Mouse (Mus musculus): ENCODE results near the gene Gal3st2c. TPM values are rescaled to one million over a fixed set of nuclear protein-coding genes. Genes with fewer than 3 reads are reported as not detected.
A peak's percentile ranks its signal among the peaks of the same experiment; 100 is the strongest.
"Not testable (repeated sequence)": the region's sequence is repeated elsewhere in the genome, so short reads cannot be mapped to it uniquely, and the experiment has no call there.

Gal3st2c gene
- polyA plus RNA-seq, 1 experiment: 0.08 TPM

DNA sequence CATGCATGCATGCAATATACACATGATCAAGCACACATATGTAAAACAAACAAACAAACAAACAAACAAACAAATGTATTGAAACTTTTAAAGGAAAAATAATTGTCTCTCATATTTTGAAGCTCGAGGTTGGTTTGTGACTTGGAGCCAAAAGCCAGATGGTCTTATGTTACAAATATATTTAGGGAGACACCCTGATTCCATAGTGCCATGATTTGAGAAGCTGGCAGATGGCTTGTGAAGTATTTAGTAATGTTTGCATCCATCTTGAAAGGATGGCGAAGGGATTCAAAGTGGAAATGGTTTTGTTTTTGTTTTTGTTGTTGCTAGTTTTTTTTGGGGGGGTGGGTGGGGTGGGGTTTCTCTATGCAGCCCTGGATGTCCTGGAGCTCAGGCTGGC is 10.7 kb downstream of the Gal3st2c start:
- H3K27ac ChIP-seq (ENCODE audit: insufficient read depth, low read depth, low read length): no peak overlapping the region
- H3K4me1 ChIP-seq (ENCODE audit: control insufficient read depth, insufficient read depth, low read length): no peaks in the 10 kb centered on the region
- no peak overlapping the region for H3K4me3 ChIP-seq (ENCODE audit: insufficient read depth, low read length)
- TF ChIP-seq CTCF (IDR thresholded peaks at IDR 0.05; ENCODE audit: low read depth, low read length) (no peak), POLR2A (IDR thresholded peaks at IDR 0.05; ENCODE audit: borderline replicate concordance, low read depth, low read length) (no peak)

- H3K4me1 ChIP-seq (ENCODE audit: control insufficient read depth, insufficient read depth, low read length); H3K27ac ChIP-seq (ENCODE audit: insufficient read depth, low read depth, low read length); H3K4me3 ChIP-seq (ENCODE audit: insufficient read depth, low read length): not testable (repeated sequence)
These were observed 15.7 kb downstream of the Gal3st2c start for GRCm38 (mm10) chr1:94005954-94006506.

GRCm38 (mm10) chr1:94008826-94009225 is 18.5 kb downstream of the Gal3st2c start:
- not testable (repeated sequence) for H3K4me1 ChIP-seq (ENCODE audit: control insufficient read depth, insufficient read depth, low read length); H3K27ac ChIP-seq (ENCODE audit: insufficient read depth, low read depth, low read length); H3K4me3 ChIP-seq (ENCODE audit: insufficient read depth, low read length)

DNA sequence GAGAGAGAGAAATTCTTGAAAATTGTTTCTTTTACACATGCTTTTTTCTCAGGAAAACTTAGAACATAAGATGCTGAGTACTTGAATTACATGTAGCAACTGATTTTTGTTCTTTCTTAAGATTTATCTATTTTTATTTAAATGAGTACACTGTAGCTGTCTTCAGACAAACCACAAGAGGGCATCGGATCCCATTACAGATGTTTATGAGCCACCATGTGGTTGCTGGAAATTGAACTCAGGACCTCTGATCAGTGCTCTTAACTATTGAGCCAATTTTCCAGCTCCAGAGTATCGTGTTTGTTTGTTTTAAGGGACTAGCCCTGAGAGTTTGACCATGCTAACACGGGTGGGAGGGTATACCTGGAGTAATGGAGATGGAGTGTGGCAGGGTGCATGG is 21.3 kb downstream of the Gal3st2c start:
- Histone ChIP-seq H3K27ac (ENCODE audit: insufficient read depth, low read depth, low read length) (no peak overlapping the region), H3K4me3 (ENCODE audit: insufficient read depth, low read length) (no peak overlapping the region), H3K4me1 (ENCODE audit: control insufficient read depth, insufficient read depth, low read length) (no peaks in the 10 kb centered on the region)
- TF ChIP-seq CTCF (IDR thresholded peaks at IDR 0.05; ENCODE audit: low read depth, low read length) (no peak), POLR2A (IDR thresholded peaks at IDR 0.05; ENCODE audit: borderline replicate concordance, low read depth, low read length) (no peak)

DNA sequence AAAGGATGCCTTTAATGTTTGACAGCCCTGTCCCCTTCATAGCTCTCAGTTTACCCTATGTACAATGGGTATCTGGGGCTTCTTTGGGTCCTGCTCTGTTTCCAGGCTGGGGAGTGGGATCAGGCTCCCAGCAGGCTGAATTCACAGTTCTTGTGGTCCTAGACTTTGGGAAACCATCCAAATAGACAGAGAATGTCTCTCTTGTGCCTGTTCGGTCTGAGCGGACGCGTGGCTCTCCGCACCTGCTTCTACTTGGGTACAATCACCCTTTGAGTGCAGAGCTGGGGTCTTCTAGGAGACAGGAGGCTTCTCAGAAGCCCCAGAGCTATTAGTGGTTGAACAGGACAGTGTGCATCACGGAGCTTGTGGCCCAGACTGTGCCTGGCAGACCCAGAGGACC is 29.8 kb downstream of the Gal3st2c start, which contains the start of gene Neu4:
Gene Neu4 (plus strand): TSS at position 301 of the 400 bp plus-strand sequence.
- Histone ChIP-seq H3K4me3 (ENCODE audit: insufficient read depth, low read length) (no peak within 1 kb of the TSS), H3K27ac (ENCODE audit: insufficient read depth, low read depth, low read length) (no peak within 1 kb of the TSS), H3K4me1 (ENCODE audit: control insufficient read depth, insufficient read depth, low read length) (no peaks in the 10 kb centered on the region)
- no peak for TF ChIP-seq CTCF (IDR thresholded peaks at IDR 0.05; ENCODE audit: low read depth, low read length)
- no peak for TF ChIP-seq POLR2A (IDR thresholded peaks at IDR 0.05; ENCODE audit: borderline replicate concordance, low read depth, low read length)

DNA sequence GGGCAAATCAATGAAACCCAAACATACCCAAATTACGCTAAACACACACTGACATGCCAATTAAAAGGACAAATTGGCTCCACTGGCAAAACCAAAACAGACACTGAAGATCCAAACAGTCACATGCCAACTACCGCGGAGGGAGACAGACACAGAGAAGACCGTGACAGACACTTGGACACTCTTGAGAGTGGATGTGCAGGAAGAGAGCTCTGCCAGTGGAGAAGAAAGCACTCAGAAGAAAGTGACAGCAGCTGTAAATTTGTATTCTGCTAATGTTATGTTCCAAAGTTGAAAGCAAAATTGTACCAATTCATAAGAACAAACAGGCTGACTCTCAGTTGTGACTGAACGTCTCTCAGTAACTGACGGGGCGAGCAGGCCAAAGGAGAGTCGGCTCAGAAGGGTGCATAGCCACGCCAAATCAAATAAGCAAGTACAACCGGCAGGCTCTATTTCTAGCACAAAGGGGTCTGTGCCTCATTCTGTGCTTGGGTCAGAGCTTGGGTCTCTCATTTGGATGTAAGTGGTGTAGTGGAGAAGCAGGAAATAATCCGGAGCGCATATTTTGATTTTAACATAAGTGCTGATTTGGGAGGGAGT is 37.3 kb downstream of the Gal3st2c start:
- TF ChIP-seq CTCF (IDR thresholded peaks at IDR 0.05; ENCODE audit: low read depth, low read length) (no peak), POLR2A (IDR thresholded peaks at IDR 0.05; ENCODE audit: borderline replicate concordance, low read depth, low read length) (no peak)
- no peak overlapping the region for H3K27ac ChIP-seq (ENCODE audit: insufficient read depth, low read depth, low read length)
- no peak overlapping the region for H3K4me3 ChIP-seq (ENCODE audit: insufficient read depth, low read length)
- no peaks in the 10 kb centered on the region for H3K4me1 ChIP-seq (ENCODE audit: control insufficient read depth, insufficient read depth, low read length)

DNA sequence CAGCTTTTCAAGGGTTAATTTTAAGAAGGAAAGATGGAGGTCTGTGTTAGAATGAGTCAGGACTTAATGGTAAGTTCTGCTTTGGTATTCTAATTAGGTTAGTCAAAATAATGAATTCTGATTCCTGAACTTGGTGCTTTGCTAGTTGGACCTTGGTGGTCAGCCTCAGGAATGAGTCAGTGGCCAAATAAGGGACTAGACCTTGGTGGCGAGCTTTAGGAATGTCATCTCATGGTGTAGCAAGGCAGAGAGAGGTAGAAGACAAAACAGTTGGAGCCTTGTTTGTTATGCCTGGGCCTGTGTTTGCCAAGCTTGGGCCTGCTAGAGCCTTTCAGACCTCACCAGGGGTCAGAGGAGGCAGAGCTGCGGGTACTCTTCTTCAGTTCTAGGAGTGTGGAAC is 38.4 kb downstream of the Gal3st2c start:
- Histone ChIP-seq H3K4me1 (ENCODE audit: control insufficient read depth, insufficient read depth, low read length) (no peaks in the 10 kb centered on the region), H3K27ac (ENCODE audit: insufficient read depth, low read depth, low read length) (no peak overlapping the region), H3K4me3 (ENCODE audit: insufficient read depth, low read length) (no peak overlapping the region)
- no peak for TF ChIP-seq CTCF (IDR thresholded peaks at IDR 0.05; ENCODE audit: low read depth, low read length)
- TF ChIP-seq POLR2A (IDR thresholded peaks at IDR 0.05; ENCODE audit: borderline replicate concordance, low read depth, low read length): no peak

GRCm38 (mm10) chr1:94033075-94033602 is 42.8 kb downstream of the Gal3st2c start:
- TF ChIP-seq CTCF (IDR thresholded peaks at IDR 0.05; ENCODE audit: low read depth, low read length) (no peak), POLR2A (IDR thresholded peaks at IDR 0.05; ENCODE audit: borderline replicate concordance, low read depth, low read length) (no peak)
- Histone ChIP-seq H3K4me1 (ENCODE audit: control insufficient read depth, insufficient read depth, low read length) (no peaks in the 10 kb centered on the region), H3K27ac (ENCODE audit: insufficient read depth, low read depth, low read length) (no peak overlapping the region), H3K4me3 (ENCODE audit: insufficient read depth, low read length) (no peak overlapping the region)

- H3K4me1 ChIP-seq (ENCODE audit: control insufficient read depth, insufficient read depth, low read length): no peaks in the 10 kb centered on the region
- TF ChIP-seq CTCF (IDR thresholded peaks at IDR 0.05; ENCODE audit: low read depth, low read length): peak; percentile 65
- TF ChIP-seq POLR2A (IDR thresholded peaks at IDR 0.05; ENCODE audit: borderline replicate concordance, low read depth, low read length): no peak
- H3K4me3 ChIP-seq (ENCODE audit: insufficient read depth, low read length): peak overlapping the region; percentile 54
- H3K27ac ChIP-seq (ENCODE audit: insufficient read depth, low read depth, low read length): no peak overlapping the region
These were observed 44.9 kb downstream of the Gal3st2c start for GRCm38 (mm10) chr1:94034984-94035743.

GRCm38 (mm10) chr1:94040391-94040790 is 50.1 kb downstream of the Gal3st2c start:
- Histone ChIP-seq H3K4me1 (ENCODE audit: control insufficient read depth, insufficient read depth, low read length) (no peaks in the 10 kb centered on the region), H3K27ac (ENCODE audit: insufficient read depth, low read depth, low read length) (no peak overlapping the region), H3K4me3 (ENCODE audit: insufficient read depth, low read length) (no peak overlapping the region)
- no peak for TF ChIP-seq POLR2A (IDR thresholded peaks at IDR 0.05; ENCODE audit: borderline replicate concordance, low read depth, low read length)
- TF ChIP-seq CTCF (IDR thresholded peaks at IDR 0.05; ENCODE audit: low read depth, low read length): no peak

Data from bone marrow macrophage, adult 2 months (primary cell).